Mouse (Mus musculus) MN1 (cell line): Measurements from ENCODE around the gene Smim4.

Source experiments
- DNase-seq: peaks from one replicate; pipeline ENCODE4 v3.0.0-alpha.2; 2016; ENCODE audit warnings: low spot score

The Smim4 gene

DNA sequence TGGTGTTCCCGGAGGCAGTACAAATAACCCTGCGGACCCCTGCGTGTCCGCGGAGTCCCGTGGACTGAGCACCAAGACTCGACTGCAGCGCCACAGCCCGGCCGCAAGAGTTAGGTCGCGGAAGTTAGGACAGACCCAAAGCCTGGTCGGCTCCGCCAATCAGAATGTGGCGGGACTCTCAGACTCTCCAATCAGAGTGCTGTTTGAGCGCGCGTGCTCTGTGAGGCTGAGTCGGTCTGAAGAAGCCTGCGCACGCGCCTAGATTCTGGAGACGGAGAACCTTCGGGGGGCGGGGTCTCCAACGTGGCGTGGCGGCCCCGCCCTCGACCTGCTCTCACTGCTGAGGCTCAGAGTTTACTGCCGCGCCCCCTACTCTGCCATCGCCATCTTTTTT, at the start of gene Smim4:
Smim4 (minus strand) TSS at position 131 of the 394 bp plus-strand sequence.
- peak; percentile 99 for DNase-seq

DNA sequence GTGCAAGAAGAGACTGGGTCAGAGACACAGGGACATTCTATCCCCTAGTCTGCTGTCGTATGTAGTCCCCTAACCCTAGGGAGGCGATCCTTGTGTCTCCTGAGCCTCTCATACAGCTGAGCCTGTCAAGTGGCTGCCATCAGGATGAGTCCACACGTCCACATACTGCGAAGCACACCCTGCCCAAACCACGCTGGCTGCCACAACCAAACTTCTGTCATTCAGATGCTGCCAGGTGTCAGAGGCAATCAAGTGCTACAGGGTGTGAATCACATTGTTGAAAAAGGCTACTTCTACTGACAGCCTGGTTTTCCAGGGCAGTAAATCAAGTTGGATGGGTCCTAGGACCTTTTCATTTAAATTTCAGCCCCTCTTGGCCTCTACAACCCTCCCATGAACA, 49.0 kb upstream of the Smim4 start:
- DNase-seq: no peak

DNA sequence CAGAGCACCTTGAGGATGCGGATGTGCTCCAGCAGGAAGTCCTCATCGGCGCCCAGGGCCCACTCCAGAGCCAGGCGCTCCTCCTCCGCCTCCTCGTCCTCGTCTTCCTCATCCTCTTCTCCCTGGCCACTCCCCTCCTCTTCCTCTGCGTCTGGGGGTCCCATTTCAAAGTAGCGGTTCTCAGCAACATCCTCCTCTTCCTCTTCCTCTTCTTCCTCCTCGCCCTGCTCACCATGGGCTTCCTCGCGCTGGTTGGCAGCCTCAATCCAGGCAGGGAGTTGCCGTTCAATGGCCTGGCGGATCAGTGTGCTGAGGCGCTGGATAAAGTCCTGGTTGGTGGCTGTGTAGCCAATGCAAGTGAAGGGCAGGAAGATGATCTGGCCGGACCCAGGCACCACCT, 48.5 kb upstream of the Smim4 start:
- no peak for DNase-seq

DNA sequence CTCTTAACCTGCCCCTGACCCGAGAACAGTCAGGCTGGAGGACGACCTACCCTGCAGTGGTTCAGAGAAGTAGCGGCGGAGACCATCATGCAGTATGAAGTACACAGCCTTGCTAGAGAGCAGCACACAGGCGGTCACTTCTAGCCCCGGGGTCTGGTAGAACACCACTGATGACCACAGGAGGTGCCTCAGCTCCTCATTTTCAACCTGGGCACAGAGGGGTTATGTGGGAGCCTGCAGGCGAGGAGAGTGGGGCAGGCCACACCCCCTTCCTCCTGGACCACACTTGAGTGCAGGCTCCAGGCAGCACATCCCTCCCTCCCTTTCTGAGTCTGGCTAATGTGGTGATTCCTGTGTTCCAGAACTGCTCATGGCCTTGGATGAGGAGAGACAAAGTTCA, 44.8 kb upstream of the Smim4 start:
- DNase-seq: no peak

DNA sequence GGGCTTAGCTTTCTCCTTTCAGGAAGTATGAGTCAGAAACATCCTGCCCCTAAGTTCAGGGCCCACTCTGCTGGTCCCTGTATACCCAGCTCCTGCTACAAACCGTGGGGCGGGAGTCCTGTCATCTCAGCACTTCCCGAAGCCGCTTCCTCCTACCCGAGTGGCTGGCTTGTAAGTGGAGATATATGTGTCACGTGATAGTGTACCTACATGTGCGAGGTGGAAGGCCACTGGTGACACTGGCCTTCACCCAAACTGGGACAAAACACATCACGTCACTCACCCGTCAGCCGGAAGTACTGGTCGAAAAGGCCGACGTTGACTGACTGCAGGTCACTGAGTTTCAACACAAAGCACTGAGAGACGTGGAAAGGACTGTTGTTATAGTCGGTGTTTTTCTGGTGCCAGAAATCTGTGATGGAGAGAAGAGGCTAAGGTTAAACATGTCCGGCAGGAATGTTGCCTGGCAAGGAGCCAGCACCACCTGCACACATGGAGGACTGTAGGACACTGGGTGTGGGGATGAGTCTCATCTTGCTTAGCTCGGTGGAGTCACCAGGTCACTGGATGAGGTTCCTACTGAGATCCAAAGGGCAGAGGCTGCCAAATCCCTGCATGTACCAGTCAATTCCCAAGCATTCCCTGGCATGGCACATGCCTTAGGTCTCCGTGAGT, 44.2 kb upstream of the Smim4 start:
- DNase-seq: no peak

DNA sequence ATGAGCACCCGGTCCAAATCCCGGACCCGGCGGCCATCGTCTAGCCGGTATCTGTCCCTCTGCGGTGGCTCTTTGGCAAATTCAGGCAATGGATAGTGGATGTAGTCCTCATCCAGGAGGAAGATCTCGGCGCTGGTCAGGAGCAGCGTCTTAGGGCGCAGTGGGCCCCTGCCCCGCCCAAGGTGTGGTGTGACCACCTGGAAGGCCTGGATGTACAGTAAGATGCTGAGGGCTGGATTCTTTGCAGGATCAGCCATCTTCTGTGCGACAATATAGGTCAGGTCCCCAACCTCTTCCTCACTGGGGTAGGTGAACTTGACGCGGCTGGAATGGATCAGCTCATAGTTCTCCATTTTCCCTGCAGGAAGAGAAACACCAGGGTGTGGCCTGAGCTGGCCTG, 43.1 kb upstream of the Smim4 start:
- DNase-seq: no peak

DNA sequence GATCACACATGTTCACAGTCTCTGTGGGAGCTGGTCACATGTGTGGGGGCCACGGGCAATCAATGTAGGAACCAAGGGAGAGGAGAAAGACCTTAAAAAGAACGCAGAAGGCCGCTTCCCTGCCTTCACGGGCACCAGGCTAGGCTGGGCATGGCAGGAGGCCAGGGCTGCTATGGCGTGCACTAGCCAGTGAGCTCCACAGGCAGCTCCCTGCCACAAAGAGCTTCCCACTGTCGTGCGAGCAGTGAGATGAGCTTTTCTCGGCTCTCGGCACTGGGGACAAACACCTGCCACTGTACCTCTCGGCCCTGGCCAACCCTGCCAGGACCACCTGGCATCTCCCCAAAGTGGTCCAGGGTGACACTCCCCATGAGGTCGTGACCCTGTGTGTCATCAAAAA, 42.6 kb upstream of the Smim4 start:
- DNase-seq: peak; percentile 38

DNA sequence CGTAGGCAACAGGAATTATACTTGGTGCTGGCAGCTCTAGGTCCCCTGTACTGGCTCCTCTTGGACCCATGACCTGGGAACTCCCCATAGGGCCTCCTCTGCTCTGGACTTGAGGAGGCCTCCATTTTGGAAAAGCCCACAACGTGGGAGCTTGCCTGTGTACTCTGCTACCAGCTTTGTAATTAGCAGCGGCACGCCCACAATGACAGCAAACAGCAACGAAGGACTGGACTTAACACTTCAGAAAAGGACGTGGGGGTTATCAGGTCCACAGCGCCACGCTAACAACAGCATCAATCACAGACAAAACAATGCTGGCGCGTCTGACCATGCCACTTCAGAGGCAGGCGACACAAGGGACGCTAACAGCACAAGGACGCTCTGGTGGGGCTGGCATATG, 42.2 kb upstream of the Smim4 start:
- no peak for DNase-seq

DNA sequence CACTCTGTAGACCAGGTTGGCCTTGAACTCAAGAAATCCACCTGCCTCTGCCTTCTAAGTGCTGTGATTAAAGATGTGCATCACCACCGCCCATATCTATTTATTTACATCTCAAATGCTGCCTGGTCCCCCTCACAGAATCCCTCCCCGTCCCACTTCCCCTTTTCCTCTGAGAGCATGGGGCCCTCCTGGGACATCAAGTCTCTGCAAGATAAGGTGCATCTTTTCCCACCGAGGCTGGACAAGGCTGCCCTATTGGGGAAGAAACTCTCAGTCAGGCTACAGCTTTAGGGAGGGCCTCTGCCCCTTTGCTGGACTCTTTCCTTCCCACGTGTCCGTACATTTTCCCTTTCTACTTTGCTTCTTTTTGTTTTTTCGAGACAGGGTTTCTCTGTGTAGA, 40.8 kb upstream of the Smim4 start:
- DNase-seq: no peak

DNA sequence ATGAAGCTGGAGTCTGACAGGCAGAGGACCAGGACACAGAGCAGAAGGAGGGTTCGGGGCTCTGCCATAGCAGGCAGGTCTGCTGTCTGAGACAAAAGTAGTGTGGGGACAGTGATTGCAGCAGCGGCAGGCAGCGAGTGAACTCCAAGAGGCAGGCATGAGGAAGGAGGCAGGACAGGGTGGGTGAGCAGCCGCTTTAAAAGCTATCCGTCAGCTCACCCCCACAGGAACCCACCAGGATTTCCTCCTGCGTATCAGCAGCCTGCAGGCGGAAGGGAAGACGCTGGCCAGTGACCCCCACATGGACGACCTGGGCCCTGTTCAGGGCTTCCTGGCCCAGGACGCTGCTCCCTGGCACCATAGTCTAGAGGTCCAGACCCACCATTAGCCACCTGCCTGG, 39.7 kb upstream of the Smim4 start, which contains the start of gene Stab1:
Stab1 (minus strand) TSS at position 217 of the 400 bp plus-strand sequence.
- no peak for DNase-seq

DNA sequence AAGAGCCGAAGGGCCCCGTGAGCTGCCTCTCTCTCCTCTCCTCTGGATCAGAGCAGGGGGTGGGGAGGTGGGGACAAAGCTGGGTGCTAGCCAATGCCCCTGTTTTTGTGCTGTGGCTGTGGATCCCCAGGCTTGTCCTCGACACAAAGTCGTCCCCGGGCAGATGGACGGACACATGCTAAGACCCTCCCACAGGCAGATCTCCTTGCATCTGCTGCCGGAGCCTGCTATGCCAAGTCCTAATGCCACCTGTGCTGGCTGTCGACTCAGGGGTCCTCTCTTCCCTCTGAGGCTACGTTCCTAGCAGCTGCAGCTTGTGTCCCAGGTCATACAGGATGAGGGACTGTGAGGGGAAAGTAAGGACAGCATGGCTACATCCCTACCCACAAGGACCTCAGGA, 38.1 kb upstream of the Smim4 start:
- DNase-seq: no peak

DNA sequence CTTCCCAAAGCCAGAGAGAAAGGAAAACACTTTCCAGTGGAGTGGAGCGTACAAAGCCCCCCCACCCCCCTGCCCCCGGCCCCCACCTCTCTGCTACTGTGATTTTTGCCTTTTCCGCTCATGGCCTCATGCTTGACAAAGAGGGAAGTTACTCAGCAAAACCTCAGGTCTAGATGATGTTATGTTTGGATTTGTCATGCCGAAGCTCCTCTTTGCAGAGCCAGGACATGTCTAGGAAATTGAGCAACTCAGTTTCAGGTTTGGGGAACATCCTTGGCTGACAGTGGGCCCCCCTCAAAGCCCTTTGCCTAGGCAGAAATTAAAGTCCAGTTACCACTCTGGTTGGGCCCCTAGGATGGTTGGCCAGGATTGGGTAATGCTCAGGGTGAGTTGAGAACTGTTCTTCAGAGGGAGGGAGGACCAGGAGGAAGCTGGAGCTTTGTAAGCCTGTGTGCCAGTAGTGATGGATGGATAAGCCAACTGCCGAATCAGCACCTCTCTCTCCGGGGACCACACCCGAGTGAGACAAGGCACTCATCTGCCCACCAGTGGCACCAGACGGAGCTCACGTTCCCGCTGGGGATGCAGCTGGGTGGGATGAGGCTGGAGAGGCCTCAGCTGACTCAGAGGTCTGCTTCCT, 37.4 kb upstream of the Smim4 start:
- DNase-seq: peak; percentile 48

DNA sequence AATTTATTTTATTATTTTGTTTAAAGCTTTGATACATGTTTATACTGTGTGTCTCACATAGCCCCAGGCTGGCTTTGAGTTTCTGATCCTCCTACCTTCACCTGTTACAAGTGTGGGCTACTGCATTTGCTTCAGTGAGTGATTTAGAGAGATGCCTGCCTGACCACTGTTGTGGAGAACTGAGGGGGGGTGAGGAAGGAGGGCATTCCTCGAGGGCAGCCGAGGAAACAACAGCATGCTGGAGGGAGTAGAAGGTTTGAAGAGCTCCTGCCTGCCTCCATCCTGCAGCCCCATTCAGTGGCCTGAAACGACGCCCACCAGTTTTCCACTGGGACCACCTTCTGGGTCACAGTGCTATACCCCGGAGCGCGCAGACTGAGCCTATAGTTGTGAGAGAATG, 36.7 kb upstream of the Smim4 start:
- no peak for DNase-seq

DNA sequence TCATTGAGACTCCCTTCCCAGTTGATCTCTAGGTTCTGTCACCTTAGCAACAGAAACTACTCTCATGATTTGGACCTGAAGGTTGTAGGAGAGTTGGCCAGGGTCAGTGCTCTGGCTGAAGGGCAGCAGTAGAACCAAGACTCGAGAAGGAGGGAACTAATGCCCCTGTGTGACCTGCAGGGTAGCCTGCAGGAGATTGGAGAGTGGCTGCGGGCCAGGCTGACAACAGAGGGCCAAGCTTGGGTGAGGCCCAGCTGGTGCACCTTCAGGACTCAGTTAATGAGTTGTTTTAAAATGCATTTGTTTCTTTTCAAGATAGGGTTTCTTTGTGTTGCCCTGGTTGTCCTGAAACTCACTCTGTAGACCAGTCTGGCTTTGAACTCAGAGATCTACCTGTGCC, 36.3 kb upstream of the Smim4 start:
- DNase-seq: no peak

DNA sequence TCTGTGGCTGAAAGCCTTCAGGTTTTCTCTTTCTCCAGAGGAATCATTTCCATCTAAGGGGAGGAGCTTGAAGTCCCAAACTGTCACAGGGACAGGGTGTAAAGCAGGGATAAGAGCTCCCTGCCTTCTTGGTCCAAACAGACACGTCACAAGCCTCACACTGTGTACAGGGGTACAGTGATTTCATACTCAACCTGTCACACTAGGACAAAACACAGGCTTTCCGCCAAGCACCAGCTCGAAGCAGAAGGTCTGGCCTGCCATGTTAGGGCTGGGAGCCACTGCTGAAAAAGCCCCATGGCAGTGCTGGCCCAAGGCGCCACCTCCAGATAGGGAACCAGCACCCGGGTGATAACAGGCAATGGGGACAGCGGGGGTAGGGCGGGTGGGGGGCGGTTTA, 35.3 kb upstream of the Smim4 start:
- no peak for DNase-seq

DNA sequence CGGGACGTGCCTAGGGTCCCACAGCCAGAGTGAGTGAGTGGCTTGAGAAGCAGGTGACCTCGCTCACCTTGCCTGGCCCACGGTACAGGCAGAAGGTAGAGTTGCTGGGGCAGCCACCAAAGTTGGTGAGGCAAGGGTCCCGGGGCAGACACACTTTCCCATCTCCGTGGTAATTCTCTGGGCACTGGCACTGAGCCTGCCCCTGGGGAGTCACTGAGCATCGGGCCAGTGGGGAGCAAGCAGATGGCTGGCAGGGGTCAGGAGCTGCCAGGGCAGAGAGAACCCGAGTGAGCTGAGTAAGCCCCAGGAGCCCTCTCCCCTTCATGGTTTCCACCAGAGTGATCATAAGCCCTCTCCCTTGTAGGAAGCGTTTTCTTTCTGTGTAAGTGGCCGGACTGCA, 32.9 kb upstream of the Smim4 start:
- DNase-seq: no peak

DNA sequence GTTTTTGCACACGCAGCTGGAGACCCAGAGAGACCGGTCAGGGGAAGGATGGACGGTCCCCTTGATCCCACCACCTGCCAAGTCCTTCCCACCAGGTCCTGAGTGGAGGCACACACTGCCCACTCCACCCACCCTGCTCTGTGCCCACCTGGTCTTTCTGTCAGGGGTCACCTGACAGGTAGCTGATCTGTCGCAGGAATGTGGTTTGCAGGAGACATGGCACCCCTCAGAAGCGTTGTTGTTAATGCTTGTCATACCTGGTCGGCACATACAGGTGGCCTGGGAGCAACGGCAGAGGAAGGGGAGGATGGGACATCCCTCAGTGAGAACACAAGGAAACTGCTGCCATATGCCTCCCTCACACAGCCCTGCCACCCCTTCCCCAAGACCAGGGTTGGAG, 32.4 kb upstream of the Smim4 start:
- no peak for DNase-seq

DNA sequence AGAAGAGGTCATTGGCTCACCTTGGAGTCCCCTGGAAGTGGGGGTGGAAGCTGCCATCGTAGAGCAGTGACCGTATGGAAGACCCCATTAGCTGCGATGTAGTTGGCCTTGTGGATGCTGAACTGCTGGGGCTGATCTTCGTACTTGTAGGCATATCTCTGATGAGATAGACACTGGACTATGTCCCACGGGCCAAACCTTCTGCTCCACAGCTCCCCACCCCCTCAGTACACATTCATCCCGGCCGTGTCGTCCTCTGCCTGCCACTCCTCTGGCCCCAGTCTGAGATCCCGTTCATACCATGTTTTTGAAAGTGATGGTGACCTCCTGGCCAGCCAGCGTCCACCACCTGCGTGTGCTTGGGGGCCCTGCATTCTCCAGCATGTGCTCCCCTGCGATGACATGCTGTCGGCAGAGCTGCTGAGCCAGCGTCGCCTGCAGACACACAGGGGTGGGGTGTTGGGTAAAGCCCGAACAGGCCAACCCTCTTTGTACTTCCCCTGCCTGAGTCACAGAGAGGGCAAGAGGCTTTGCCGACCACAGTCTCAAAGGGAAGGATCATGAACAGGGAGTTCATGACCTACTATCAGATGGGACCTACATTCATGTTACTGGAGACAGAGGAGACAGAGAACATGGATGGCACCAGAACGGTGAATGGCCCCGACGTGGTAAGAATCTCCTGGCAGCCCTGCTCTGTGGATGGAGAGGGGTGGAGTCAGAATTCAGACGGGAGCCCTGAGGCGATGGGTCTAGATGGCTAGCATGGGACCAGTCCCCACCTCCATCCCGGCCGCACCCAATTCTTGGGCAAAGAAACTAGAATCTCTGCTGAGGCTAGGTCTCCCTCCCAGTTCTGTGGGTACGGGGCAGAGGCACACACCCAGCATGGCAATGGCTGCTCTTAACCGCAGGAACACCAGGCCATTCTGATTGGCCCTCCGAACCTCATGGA, 31.7 kb upstream of the Smim4 start:
- no peak for DNase-seq

DNA sequence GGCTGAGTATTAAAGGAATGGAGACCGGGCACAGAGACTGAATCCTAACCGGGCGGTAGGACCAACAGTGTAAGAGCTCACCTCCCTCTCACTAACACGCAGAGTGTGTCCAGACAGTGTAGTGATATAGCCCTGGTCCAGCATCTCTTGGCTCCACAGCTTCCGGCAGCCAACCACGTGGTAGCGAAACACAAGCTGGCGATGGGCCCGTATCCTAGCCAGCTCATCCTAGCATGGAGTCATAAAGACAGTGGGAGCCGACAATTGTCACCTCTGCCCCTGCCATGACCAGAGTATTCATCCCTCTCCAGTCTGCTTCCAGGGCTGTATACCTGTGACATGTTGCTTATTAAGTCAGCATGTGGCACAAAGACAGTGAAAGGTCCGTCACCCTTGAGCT, 16.9 kb upstream of the Smim4 start:
- DNase-seq: no peak

DNA sequence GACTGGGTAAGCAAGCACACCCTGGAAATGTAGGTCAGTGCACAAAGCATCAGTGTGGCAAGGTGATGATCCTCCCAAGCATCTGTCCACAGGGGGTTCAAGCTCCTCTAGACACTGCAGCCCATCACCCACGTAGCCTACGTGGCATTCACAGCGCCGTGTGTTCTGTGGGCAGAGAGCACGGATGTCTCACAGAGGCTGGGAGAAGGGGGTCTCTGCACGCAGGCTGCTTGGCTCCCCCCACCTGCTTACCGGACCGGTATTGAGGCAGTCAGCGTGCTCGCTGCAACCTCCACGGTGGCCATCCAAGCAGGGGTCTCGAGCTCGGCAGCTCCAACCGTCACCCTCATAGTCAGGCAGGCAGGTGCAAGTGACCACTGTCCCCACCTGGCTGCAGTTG, 12.3 kb upstream of the Smim4 start:
- no peak for DNase-seq

DNA sequence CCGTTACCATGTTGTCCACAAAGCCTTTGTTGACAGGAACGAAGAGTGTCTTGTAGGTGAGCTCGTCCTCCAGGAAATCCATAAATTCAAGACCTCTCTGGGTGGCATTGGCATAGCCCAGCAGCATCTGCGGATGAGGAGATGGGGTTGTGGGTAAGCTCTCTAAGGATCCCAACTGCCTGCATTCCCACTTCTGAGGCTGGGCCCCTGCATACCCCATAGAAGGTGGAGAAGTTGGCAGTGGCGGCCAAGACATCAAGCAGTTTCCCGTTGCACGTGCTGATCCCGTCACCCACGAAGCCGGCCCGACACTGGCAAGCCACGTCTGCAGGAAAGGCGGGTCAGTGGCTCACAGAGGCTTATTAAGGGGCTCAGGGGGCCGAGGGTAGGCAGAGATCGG, 11.4 kb upstream of the Smim4 start:
- no peak for DNase-seq

DNA sequence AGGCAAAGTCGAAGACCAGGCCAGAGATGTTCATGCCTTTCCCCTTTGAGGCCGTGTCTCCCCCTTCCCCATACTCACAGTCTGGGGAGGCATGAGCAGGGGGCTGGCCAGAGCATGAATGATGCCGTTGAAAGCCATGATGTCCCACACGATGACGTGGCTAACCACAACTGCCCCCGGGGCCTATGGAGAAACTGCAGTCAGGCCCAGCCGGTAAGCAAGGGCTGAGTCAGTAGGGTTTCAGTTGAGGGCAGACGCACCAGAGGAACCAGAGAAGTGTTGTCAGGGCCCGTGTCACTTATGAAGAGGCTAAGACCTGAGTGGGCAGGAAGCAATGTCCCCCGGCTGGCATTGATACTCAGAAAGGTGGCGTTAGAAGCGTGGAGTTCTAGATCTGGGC, 10.9 kb upstream of the Smim4 start:
- no peak for DNase-seq

DNA sequence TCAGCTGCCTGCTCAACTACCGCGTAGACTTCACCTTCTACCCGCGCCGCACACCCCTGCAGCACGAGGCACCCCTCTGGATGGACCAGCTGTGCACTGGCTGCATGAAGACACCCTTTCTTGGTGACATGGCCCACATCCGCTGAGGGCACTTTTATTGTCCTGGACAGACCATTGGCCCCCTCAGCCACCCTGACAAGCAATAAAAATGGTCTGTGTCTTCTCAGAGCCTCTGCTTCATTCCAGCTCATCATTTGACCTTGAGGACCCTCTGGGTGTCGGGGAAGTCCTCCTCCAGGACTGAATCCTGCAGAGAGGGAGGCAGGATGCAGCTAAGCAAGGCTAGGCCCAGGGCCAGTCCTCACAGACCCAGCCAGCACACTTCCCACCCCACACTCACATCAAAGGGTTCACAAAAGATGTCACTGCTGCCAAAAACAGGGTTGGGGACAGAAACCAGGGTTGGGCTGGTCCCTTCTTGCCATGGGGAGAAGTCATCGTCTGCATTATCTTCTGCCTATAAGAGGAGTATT, 10.2 kb upstream of the Smim4 start:
- DNase-seq: no peak
